Mouse (Mus musculus) spleen, postnatal 10 days (tissue): ENCODE measurements at regions not wholly inside any gene's neighbourhood (a gene's known extent, or its start where the extent isn't known, plus 50 kb on each side); places are given as distances from the start of the nearest gene placed in this dataset.

Experiments used
- DNase-seq, 2 experiments: peaks; one replicate each; pipeline ENCODE4 v3.0.0; 2021 to 2022; ENCODE audit warnings: low spot score in 2 of 2

DNA sequence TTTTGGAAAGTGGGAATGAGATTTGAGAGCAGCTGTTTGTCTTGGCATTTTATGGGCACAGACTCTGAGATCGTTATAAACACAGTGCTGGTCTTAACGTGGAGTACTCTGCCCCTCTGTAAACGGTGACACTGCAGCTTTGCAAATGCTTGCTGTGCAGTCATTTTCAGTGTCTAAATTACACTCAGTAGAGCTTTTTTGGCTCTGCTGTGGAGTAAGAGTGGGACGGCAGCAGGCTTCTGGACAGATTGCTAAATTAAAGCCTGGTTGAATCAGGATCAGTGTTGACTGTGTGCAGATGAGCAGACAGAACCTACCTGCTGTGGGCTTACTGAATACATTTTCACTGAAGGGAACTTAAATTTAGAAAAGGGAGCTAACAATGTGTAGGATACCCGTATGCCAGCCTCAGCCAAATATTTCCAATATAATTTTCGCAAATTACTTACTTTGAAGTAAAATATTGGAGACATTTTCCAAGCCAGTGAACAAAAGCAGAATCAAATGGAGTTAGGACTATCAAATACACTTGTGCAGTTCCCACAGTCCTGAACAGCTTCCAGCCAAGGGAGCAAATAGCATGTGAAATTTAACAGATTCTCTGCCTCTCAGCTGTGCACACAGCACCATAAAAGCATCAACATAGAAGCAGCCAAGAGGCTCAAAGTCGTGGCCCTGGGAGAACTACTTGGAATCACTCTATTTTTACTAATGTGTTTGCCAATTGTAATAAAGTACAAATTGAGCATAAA is 148.1 kb upstream of the Stac start:
- no peak for DNase-seq

DNA sequence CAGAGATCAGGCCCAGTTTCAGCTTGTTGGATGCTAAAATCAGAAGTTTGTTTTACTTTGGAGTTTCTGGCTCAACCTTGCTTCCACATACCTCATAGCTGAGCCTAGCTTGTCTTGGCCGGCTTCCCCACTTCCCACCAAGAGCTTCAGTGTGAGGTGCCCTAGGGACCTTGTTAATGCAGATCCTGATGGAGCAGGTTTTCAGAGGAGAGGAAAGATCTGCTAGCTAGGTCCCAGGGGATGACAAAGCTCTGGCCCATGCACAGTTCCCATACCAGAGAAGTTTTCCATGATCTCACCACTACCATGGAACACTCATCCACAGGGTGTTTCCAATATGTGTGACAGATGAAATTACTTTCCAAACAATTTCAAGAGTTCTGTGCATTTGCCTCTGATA is 131.9 kb upstream of the Stac start:
- no peak for DNase-seq

DNA sequence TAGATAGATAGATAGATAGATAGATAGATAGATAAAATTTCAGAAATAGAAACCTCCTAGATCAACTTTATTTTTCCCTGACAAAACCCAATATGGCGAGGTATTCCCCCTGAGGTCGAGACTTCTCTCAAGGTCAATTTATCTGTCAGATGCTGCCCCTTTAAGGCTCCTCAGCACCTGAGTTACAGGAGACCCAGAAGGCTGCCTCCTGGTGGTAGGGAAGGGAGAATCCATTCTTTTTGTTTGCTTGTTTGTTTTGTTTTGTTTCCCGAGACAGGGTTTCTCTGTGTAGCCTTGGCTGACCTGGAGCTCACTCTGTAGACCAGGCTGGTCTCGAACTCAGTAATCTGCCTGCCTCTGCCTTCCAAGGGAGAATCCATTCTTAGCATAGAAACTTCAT is 127.3 kb upstream of the Stac start:
- no peak for DNase-seq

DNA sequence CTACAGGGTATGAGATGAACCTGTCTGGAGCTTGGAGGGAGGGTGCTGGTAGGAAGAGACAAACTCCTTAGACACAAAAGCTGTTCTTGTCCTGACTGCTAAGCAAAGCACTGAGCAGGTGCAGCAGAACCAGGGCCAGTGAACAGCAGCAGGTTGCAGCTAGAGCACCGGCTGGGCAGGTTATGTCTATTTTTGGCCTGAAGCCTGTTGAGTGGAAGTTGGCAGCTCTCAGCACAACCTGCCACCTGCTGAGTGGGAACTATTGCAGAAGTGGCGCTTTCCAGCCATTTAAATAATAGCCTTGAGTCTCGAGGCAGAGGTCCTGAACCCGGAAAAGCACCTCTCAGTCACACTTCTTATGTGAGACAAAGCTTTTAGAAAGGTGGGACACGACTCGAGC is 114.8 kb upstream of the Stac start:
- DNase-seq, result no peak

DNA sequence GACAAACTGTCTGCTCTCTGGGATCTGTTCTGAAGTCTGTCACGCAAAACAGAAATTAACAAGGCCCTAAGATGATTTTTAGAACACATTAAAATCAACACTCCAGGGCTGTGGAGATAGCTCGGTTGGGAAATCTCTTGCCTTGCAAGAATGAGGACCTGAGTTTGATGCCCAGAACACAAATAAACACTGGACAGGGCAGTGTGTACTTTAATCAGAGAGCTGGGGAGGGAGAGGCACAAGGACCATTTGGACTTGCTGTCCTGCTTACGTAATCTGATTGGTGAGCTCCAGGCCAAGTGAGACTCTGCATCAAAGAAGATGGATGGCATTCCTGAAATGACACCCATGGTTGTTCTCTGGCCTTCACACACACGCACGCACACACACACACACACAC is 111.2 kb upstream of the Stac start:
- no peak for DNase-seq

DNA sequence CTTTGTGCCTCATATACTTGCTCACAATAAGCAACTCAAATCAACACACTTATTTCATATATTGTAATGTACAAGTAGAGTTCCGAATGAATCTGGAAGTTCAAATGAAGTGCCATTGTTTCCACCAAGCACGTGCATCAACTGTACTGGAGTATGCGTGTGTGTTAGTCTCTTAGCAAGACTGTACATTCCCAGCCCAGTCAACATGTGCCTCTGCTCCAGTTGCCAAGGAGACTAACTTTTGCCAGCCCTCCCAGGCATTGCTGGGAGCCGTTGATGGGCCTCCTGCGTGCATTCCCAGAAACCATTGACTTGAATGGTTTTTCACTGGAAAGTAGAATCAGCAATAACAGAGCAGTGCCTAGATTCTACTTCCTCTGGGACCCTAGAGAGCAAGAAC is 110.7 kb upstream of the Stac start:
- no peak for DNase-seq

DNA sequence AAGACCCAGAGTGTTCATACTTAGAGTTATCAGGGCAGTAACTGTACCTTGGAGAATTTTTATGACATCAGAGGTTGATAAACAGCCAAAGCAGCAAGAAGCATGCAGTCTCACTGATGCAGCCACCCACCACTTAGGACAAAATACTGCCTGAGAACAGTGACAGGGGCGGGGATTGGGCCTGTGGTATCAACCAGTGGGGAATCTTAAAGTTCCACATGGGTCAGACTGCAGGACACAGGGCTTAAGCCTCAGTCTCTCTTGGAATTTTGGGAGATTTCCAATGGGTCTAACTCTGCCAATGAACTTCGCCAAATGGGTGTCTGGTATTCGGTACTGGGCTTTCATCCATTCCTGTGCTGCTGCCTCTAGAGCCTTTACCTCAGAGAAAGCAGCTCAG is 88.8 kb upstream of the Stac start:
- no peak for DNase-seq

DNA sequence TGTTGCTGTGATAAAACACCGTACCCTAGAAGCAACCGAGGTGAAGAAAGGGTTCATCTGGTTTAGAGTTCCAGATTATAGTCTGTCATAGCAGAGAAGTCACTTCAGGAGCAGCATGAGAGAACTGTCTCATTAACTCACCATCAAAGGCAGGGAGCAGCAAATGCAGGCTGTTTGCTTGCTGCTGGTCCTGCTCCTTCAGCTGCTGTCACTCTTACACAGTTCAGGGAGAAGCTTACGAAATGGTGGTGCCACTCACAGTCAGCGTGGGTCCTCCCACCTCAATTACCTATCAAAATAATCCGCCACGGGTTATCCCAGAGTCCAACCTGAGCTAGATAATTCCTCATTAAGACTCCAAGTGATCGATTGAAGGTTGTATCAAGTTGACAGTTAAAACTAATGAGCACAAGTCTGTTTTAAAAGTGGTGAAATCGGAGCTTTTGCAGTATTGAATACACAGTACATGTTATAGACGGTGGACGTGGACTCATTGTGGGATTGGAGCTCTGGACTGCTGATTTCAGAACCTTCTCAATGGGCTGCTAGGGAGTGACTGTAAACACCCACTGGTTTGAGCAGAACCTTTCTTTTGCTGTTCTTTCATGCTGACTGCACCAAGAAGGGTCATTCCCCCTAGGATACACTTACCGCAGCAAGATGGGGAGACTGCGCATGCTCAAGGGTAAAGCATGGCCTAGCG is 87.4 kb upstream of the Stac start:
- DNase-seq, result no peak

DNA sequence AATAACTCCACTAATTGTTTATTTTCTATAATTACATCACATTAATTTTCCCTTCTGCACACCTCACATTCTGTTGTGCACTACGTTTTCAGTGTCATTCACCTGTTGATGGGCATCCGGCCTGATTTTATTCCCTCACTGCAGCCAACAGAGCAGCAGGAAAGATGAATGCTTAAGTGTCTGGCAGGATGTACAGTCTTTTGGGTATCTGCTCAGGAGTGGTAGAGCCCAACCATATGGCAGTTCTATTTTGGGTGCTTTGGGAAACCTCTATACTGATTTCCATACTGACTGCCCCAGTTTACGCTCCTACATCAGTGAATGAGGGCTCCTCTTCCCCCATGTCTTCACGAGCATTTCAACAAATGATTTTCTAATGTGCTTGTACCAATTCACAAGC is 84.1 kb upstream of the Stac start:
- DNase-seq, result no peak

DNA sequence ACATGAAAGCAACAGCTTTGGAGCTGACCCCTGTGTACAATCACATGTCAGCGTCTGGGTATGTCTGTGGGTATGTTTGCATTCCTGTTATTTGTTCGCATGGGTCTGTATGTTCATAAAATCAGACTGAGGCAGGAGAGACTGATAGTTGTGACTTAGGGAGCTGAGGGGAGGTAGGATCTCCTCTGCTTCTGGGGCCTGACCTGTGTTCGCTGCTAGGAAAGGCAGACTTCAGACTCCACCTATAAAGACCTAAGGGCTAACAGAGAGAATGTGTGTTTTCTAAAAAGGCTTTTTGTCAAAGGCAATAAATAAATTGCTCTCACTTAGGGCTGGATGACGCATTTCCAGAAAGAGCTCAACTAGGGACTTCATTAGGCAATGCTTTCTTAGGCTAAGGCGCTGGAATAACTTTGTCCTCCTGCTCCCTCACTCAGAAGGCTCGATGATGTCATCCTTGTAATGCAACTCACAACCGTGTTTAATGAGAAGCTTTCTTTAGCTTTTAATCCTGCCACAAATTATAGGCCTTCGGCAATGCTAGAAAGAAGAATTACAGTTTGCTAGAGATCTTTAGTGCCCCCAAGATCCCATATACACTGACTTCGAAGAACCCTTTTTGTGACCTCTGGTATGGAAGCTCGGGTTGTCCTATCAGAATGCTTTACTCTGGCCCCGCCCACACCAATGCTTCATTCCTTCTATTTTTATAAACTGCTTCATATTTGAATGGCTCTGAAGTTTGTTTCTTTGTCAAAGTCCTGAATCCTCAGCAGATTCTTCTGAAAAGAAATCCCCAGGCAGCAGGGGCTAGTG is 72.7 kb upstream of the Stac start:
- no peak for DNase-seq

DNA sequence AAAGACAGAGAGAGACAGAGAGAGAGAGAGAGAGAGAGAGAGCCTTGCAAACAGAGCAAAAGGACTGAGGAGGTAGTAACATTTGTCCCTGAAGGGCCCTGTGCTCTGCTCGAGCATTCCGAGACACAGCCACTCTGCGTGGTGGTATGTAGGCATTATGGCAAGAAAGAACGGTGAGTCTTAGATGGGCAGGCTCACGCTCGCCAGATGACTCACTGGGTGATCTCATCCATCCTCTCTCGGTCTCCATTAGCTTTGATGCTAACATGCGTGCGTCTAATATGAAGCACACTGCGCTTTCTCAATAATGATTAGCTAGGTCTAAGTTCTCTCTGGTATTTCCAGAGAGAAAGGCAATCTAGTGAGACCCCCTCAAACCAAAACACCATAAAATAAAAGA is 65.1 kb upstream of the Stac start:
- DNase-seq, result no peak

DNA sequence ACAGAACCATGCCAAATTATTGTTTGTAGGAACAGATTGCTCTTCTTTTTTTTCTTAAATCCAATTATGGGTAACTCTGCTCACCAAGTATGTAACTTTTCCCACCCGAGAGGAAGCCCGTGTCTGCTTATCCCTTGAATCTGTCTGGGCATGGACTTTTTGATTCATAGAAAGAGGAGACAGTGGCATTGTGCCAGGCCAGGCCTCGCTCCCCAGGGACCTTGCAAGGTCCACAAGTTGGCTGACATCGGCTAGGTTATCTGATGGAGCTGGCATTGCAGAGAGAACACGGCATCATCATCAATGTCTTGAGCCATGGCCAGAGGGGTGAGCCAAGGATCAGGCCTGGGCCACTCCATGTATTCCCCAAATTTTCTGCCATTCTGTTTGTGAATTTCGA is 56.0 kb upstream of the Stac start:
- no peak for DNase-seq

DNA sequence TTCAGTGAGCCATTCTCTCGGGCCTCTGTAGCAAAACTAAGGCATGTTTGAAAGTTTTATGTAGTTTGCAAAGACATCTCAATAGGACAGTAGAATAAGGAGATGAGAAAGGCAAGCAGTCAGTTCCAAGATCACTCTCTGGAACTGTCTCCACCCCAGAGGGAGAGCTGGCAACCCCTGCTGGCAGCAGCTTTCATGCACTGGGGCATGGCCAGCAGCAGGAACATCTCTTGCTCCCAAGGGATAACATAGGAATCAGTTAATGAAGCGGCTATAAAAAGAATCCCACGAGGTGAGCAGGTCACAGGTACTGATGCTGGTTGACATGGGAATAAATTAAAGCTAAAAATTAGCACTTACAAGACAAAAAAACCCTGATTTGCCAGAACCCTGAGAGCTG is 55.1 kb upstream of the Stac start:
- DNase-seq, result no peak
